Mouse (Mus musculus) heart, embryonic 12.5 days (tissue): ENCODE data around the gene Ptgs1. TPM values are rescaled to one million over a fixed set of nuclear protein-coding genes. Genes with fewer than 3 reads are reported as not detected.
A peak's percentile ranks its signal among the peaks of the same experiment; 100 is the strongest.

Experiments used
- ATAC-seq: fragments of 200-750 bp; cut with Nextera tagmentation; 2 replicates; pipeline ENCODE4 v1.8.0; 2017; ENCODE audit warnings: moderate TSS enrichment, moderate library complexity; ENCODE audit not compliant: insufficient number of reproducible peaks, low FRiP score
- H3K27ac ChIP-seq: fragments of 300-500 bp; sonication (generic); 2 replicates; pipeline ENCODE4 v1.5.1; 2016; ENCODE audit warnings: mild to moderate bottlenecking, moderate library complexity; ENCODE audit not compliant: poor library complexity, severe bottlenecking
- H3K27me3 ChIP-seq: fragments of 300-500 bp; sonication (generic); replicated peaks from 2 replicates; pipeline ENCODE4 v1.6.1; 2016; ENCODE audit warnings: mild to moderate bottlenecking, moderate library complexity
- H3K36me3 ChIP-seq: fragments of 300-500 bp; sonication (generic); 2 replicates; pipeline ENCODE4 v1.6.1; 2016; ENCODE audit warnings: mild to moderate bottlenecking, moderate library complexity
- H3K4me1 ChIP-seq: fragments of 300-500 bp; sonication (generic); replicated peaks from 2 replicates; pipeline ENCODE4 v1.6.1; 2016; ENCODE audit warnings: mild to moderate bottlenecking
- H3K4me2 ChIP-seq: fragments of 300-500 bp; sonication (generic); 2 replicates; pipeline ENCODE4 v1.6.1; 2016; ENCODE audit warnings: mild to moderate bottlenecking, moderate library complexity
- H3K4me3 ChIP-seq: fragments of 300-500 bp; sonication (generic); 2 replicates; pipeline ENCODE4 v1.5.1; 2016; ENCODE audit warnings: mild to moderate bottlenecking
- H3K9ac ChIP-seq: fragments of 300-500 bp; sonication (generic); 2 replicates; pipeline ENCODE4 v1.6.1; 2016; ENCODE audit warnings: mild to moderate bottlenecking, moderate library complexity
- H3K9me3 ChIP-seq: fragments of 300-500 bp; sonication (generic); replicated peaks from 2 replicates; pipeline ENCODE4 v1.6.1; 2016; ENCODE audit warnings: mild to moderate bottlenecking, moderate library complexity
- WGBS: fragments of 180-500 bp; shearing (Covaris S2); methylation state at CpG from one replicate; pipeline ENCODE4 v1.1.7; 2016; 5-methylcytosine and 5-hydroxymethylcytosine counted together
- polyA plus RNA-seq: library from polyadenylated mRNA; unstranded; fragments of >200 nt; fragmentation: Nextera tagmentation; extraction: Ambion mirVana; gene quantifications from 2 replicates; pipeline ENCODE4 v1.2.1, GENCODE M21; 2016

The Ptgs1 gene
- polyA plus RNA-seq, 1 experiment from 2014 or later = 25.5 TPM

- Histone ChIP-seq H3K27me3 (0 out of 2 replicates have a peak, but pooled peaks cover 4% of the 10 kb centered on the region), H3K36me3 (peaks cover 14% of the 10 kb centered on the region), H3K9ac (no peak overlapping the region), H3K4me2 (peak overlapping the region; percentile 18; the same call in 1 of the 2 replicates), H3K4me1 (peaks cover 68% of the 10 kb centered on the region), H3K27ac (peak overlapping the region; percentile 50), H3K4me3 (no peak overlapping the region), H3K9me3 (no peaks in the 10 kb centered on the region)
- WGBS = 31% methylated on average over 7 of the region's 7 CpGs
- ATAC-seq = no peak
Observed at GRCm38 (mm10) chr2:36234526-36235368, 4.5 kb downstream of the Ptgs1 start.

GRCm38 (mm10) chr2:36235917-36236316 lies 5.7 kb downstream of the Ptgs1 start:
- peak; percentile 60; the same call in 1 of the 2 replicates for ATAC-seq
- H3K27ac ChIP-seq = peak overlapping the region; percentile 50
- 0 out of 2 replicates have a peak overlapping the region, but pooled peaks have one; percentile 12 for H3K4me2 ChIP-seq
- H3K9ac ChIP-seq = no peak overlapping the region
- no peak overlapping the region for H3K4me3 ChIP-seq
- WGBS = 11% methylated on average over 4 of the region's 4 CpGs
- no peaks in the 10 kb centered on the region for H3K9me3 ChIP-seq
- 0 out of 2 replicates have a peak, but pooled peaks cover 4% of the 10 kb centered on the region for H3K27me3 ChIP-seq
- H3K36me3 ChIP-seq = peaks cover 21% of the 10 kb centered on the region
- H3K4me1 ChIP-seq = peaks cover 59% of the 10 kb centered on the region

DNA sequence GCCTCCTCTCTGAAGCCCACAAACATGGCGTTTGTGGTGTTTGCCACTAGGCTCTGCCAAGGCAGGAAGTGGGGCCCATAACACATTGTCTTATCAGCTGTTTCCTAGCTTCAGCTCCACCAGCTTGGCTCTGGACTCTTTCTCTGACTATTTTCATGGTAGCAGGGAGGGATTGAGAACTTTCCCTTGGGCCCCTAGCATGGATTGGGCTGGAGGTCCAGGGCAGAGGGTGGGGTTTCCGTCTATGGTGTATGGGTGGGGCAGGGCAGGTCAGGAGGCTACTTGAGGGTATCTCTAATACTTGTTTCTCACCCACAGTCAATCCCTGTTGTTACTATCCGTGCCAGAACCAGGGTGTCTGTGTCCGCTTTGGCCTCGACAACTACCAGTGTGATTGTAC lies 6.7 kb downstream of the Ptgs1 start:
- peak overlapping the region; percentile 50 for H3K27ac ChIP-seq
- 74% methylated on average over 5 of the region's 5 CpGs for WGBS
- H3K27me3 ChIP-seq = no peaks in the 10 kb centered on the region
- no peak overlapping the region for H3K4me3 ChIP-seq
- no peak overlapping the region for H3K9ac ChIP-seq
- H3K36me3 ChIP-seq = peaks cover 29% of the 10 kb centered on the region
- no peak for ATAC-seq
- H3K4me2 ChIP-seq = no peak overlapping the region
- H3K4me1 ChIP-seq = peaks cover 51% of the 10 kb centered on the region
- H3K9me3 ChIP-seq = no peaks in the 10 kb centered on the region

- Histone ChIP-seq H3K4me1 (peaks cover 46% of the 10 kb centered on the region), H3K36me3 (peaks cover 29% of the 10 kb centered on the region), H3K4me3 (no peak overlapping the region), H3K27me3 (no peaks in the 10 kb centered on the region), H3K27ac (no peak overlapping the region), H3K9ac (no peak overlapping the region), H3K9me3 (no peaks in the 10 kb centered on the region), H3K4me2 (no peak overlapping the region)
- WGBS = 85% methylated on average over 6 of the region's 6 CpGs
- no peak for ATAC-seq
Observed at GRCm38 (mm10) chr2:36237557-36237956, 7.3 kb downstream of the Ptgs1 start.

DNA sequence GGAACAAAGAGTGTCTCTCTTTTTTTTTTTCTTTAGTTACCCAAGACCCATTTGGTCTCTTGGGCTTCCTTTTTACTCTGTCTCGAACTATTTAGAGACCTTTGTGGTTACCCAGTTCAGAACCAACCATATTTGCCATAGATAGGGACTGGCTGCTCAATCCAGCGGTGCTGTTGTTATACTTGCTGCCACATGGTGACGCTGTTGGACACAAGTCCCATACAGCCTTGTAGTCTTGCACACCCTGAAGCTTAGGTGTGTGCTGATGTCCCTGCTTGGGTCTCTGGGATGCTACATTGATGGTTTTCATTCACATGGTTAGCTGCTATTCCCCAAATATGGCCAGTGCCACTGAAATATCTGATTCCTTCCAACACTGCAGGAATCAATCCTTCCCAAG lies 8.2 kb downstream of the Ptgs1 start:
- no peaks in the 10 kb centered on the region for H3K27me3 ChIP-seq
- H3K4me2 ChIP-seq = no peak overlapping the region
- H3K4me3 ChIP-seq = no peak overlapping the region
- ATAC-seq = no peak
- no peak overlapping the region for H3K27ac ChIP-seq
- 69% methylated on average over 3 of the region's 3 CpGs for WGBS
- H3K36me3 ChIP-seq = peaks cover 37% of the 10 kb centered on the region
- no peaks in the 10 kb centered on the region for H3K9me3 ChIP-seq
- H3K4me1 ChIP-seq = peaks cover 43% of the 10 kb centered on the region
- H3K9ac ChIP-seq = no peak overlapping the region

DNA sequence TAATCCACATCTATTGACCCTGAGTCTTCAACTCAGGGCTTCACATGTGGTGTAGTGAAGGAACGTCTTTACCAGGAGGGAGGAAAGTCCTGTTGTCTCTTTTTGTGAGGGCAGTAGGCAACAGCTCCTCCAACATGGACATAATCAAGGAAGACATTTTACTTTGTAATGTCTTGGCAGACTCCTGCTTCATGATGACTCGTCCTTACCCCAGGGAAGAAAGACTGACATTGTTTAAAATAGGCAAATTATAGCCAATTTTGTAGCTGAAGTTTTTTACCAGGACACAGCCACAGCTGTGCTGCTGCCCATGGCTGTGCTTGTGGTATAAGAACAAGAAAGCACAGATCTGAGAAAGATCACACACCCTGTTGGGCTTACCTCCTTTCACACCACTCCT lies 8.7 kb downstream of the Ptgs1 start:
- Histone ChIP-seq H3K27ac (no peak overlapping the region), H3K27me3 (no peaks in the 10 kb centered on the region), H3K9me3 (no peaks in the 10 kb centered on the region), H3K4me1 (peaks cover 38% of the 10 kb centered on the region), H3K9ac (no peak overlapping the region), H3K36me3 (peaks cover 37% of the 10 kb centered on the region), H3K4me3 (no peak overlapping the region), H3K4me2 (no peak overlapping the region)
- ATAC-seq = no peak
- 72% methylated on average over 2 of the region's 2 CpGs for WGBS

DNA sequence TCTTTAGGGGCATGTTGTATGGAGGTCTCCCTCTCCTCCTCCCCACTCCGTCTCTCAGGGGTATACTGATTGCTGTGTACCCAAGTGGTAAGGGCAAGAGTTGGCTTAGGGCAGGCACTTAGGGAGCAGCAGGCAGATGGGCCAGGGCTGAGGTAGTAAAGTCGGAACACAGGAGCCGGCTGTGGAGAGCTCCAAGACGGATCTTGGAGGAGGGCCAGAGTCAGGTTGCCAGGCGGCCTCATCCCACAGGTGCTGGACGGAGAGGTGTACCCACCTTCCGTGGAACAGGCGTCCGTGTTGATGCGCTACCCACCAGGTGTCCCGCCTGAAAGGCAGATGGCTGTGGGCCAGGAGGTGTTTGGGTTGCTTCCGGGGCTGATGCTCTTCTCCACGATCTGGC lies 12.3 kb downstream of the Ptgs1 start:
- H3K9me3 ChIP-seq = no peaks in the 10 kb centered on the region
- 88% methylated on average over 13 of the region's 13 CpGs for WGBS
- no peak overlapping the region for H3K9ac ChIP-seq
- no peaks in the 10 kb centered on the region for H3K27me3 ChIP-seq
- H3K4me1 ChIP-seq = peaks cover 2% of the 10 kb centered on the region
- no peak overlapping the region for H3K4me3 ChIP-seq
- peaks cover 51% of the 10 kb centered on the region for H3K36me3 ChIP-seq
- ATAC-seq = no peak
- no peak overlapping the region for H3K27ac ChIP-seq
- no peak overlapping the region for H3K4me2 ChIP-seq

DNA sequence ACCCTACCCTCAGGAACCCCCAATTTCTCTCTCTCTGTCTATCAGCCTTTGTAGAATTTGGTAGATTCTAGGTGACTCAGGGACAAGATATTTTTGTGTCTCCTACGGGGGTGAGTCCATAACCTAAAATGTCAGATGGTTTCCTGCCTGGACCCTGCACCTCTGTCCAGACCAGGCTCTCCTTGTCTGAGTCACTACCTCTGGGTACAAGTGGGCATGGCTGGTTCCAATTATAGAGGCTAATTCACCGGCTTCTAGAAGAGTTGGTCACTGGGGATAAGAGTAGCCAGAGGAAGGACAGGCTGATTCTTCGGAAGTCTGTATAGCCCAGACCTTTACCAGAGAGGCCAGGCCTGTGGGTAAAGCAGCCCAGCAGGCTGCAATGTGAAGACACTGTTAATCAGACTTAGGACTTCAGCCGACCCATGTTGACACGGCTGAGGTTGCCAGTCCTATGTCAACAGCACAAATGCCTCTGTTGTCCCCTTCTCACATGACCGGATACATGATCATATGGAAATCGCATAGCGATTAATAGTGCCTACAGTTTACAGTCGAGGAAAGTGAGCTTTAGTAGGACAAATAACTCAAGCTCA lies 13.2 kb downstream of the Ptgs1 start:
- no peak overlapping the region for H3K4me3 ChIP-seq
- H3K9me3 ChIP-seq = no peaks in the 10 kb centered on the region
- H3K4me1 ChIP-seq = no peaks in the 10 kb centered on the region; the same call in 1 of the 2 replicates
- ATAC-seq = no peak
- peaks cover 46% of the 10 kb centered on the region for H3K36me3 ChIP-seq
- no peaks in the 10 kb centered on the region for H3K27me3 ChIP-seq
- no peak overlapping the region for H3K9ac ChIP-seq
- H3K4me2 ChIP-seq = no peak overlapping the region
- H3K27ac ChIP-seq = no peak overlapping the region
- 79% methylated on average over 9 of the region's 9 CpGs for WGBS

DNA sequence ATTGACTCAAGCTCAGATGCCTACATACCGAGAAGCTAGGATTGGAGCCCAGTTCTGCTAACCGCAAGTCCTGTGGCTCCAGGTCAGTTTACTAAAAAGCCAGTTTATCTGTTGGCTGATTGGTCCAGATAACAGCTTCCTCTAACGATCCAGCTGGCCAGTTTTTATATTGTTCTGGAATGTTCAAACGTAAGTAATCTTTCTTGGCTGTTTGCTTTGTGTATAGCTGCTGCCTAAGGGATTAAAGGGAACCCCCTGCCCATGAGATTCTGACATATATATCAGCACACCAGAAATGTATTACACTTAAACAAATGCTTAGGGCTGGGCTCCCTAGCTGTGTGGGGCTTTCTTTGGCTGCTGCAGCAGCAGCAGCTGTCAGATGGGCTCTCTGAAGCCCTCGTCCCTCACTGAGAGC lies 13.7 kb downstream of the Ptgs1 start:
- Histone ChIP-seq H3K27me3 (no peaks in the 10 kb centered on the region), H3K9ac (no peak overlapping the region), H3K4me1 (no peaks in the 10 kb centered on the region; the same call in 1 of the 2 replicates), H3K4me3 (no peak overlapping the region), H3K27ac (no peak overlapping the region), H3K36me3 (peaks cover 41% of the 10 kb centered on the region), H3K9me3 (no peaks in the 10 kb centered on the region), H3K4me2 (no peak overlapping the region)
- ATAC-seq = no peak
- WGBS = 39% methylated on average over 5 of the region's 5 CpGs

GRCm38 (mm10) chr2:36244705-36245104 lies 14.5 kb downstream of the Ptgs1 start:
- no peak overlapping the region for H3K27ac ChIP-seq
- H3K9ac ChIP-seq = no peak overlapping the region
- H3K4me3 ChIP-seq = no peak overlapping the region
- no peak for ATAC-seq
- H3K4me1 ChIP-seq = no peaks in the 10 kb centered on the region; the same call in 1 of the 2 replicates
- H3K36me3 ChIP-seq = peaks cover 37% of the 10 kb centered on the region
- H3K9me3 ChIP-seq = no peaks in the 10 kb centered on the region
- no peak overlapping the region for H3K4me2 ChIP-seq
- no peaks in the 10 kb centered on the region for H3K27me3 ChIP-seq
- WGBS = 72% methylated on average over 3 of the region's 3 CpGs

DNA sequence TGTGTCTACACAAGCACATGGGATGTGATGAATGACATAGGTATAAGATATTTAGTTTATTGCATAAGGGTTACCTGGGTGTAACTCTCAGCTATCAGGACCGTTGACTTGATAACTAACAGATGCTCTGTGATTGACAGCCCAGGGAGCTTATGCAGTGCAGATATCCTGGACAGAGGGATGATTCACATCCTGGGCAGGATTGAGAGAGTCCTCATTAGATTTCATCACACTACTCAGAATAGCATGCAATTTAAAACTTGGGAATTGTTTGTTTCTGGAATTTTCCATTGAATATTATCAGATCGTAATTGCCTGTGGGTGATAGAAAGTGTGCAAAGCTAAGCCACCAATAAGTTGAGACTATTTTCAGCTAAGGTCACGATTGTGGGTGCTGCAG lies 17.7 kb downstream of the Ptgs1 start:
- no peak for ATAC-seq
- WGBS = 59% methylated on average over 3 of the region's 3 CpGs
- H3K27ac ChIP-seq = no peak overlapping the region
- no peak overlapping the region for H3K9ac ChIP-seq
- H3K4me3 ChIP-seq = no peak overlapping the region
- H3K9me3 ChIP-seq = no peaks in the 10 kb centered on the region
- H3K36me3 ChIP-seq = peaks cover 18% of the 10 kb centered on the region
- no peaks in the 10 kb centered on the region; the same call in 1 of the 2 replicates for H3K4me1 ChIP-seq
- H3K27me3 ChIP-seq = no peaks in the 10 kb centered on the region
- H3K4me2 ChIP-seq = no peak overlapping the region
